Mouse (Mus musculus) hindbrain, embryonic 12.5 days (tissue): Measurements from ENCODE around the gene Htr3a. TPM values are rescaled to one million over a fixed set of nuclear protein-coding genes. Genes with fewer than 3 reads are reported as not detected.

Experiments used
- polyA plus RNA-seq: library from polyadenylated mRNA; unstranded; fragments of >200 nt; fragmentation: Nextera tagmentation; extraction: Ambion mirVana; gene quantifications from 2 replicates; pipeline ENCODE4 v1.2.1, GENCODE M21; 2016

The Htr3a gene
- polyA plus RNA-seq, 1 experiment from 2014 or later = 2.4 TPM

Other genes starting within 250 kb of the Htr3a start
- gene Zbtb16, start 74.9 kb downstream of the Htr3a start, polyA plus RNA-seq = 6.8 and 6.9 TPM in 2 replicates
- gene Htr3b, start 53.9 kb upstream of the Htr3a start, polyA plus RNA-seq = 0.22 TPM in 1 of 2 replicates, not detected in the other
- gene Usp28, start 74.3 kb upstream of the Htr3a start, polyA plus RNA-seq = 45.0 and 47.3 TPM in 2 replicates
- 40.4 and 43.1 TPM in 2 replicates for gene Zw10, start 144.5 kb upstream of the Htr3a start, polyA plus RNA-seq
- 1.5 and 2.9 TPM in 2 replicates for gene Tmprss5, start 170.2 kb upstream of the Htr3a start, polyA plus RNA-seq